Mouse (Mus musculus): Measurements from ENCODE around the gene Slc29a3. TPM values are rescaled to one million over a fixed set of nuclear protein-coding genes. Genes with fewer than 3 reads are reported as not detected.
"Not testable (repeated sequence)": the region's sequence is repeated elsewhere in the genome, so short reads cannot be mapped to it uniquely, and the experiment has no call there.

Gene Slc29a3
- polyA plus RNA-seq, 1 experiment: 1.6 TPM

- H3K4me3 ChIP-seq (replicated peaks): no peak overlapping the region
- TF ChIP-seq FLI1 (IDR thresholded peaks at IDR 0.05; ENCODE audit: low read length) (no peak), GATA1 (IDR thresholded peaks at IDR 0.05; ENCODE audit: borderline replicate concordance, low read length) (no peak)
- peaks cover 53% of the 10 kb centered on the region for H3K9me3 ChIP-seq
- no peaks in the 10 kb centered on the region for H3K4me1 ChIP-seq
- no peaks in the 10 kb centered on the region for H3K27me3 ChIP-seq (replicated peaks)
- peaks cover 57% of the 10 kb centered on the region for H3K36me3 ChIP-seq (replicated peaks; ENCODE audit: low read length)
Measured at GRCm38 (mm10) chr10:60716449-60716848, 36.1 kb downstream of the Slc29a3 start.

DNA sequence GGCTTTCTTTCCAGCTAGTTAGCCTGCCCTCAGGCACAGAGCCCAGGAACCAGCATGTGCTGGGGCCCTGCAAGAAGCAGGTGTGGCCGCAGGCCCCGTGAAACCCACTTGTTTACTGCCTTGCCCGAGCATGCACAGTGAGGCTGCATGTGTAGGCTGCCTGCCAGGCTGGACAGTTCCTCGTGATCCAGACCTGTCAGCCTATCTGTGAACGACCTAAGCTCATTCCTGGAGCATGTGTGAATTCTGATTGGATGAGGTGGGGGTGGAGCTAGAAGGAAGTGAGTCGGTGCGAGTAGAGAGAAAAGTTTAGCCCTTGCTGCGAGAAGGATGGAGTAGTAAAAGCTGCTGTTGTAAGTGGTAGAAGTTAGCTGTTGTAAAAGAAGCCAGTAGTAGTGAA lies 40.3 kb downstream of the Slc29a3 start:
- H3K4me1 ChIP-seq; H3K4me3 ChIP-seq (replicated peaks): not testable (repeated sequence)
- H3K36me3 ChIP-seq (replicated peaks; ENCODE audit: low read length): peaks cover 33% of the 10 kb centered on the region
- peaks cover 62% of the 10 kb centered on the region for H3K9me3 ChIP-seq
- H3K27me3 ChIP-seq (replicated peaks): peaks cover 20% of the 10 kb centered on the region

GRCm38 (mm10) chr10:60708837-60709236 lies 43.8 kb downstream of the Slc29a3 start:
- Histone ChIP-seq H3K4me1 (peaks cover 8% of the 10 kb centered on the region), H3K4me3 (replicated peaks) (no peak overlapping the region), H3K27me3 (replicated peaks) (peaks cover 37% of the 10 kb centered on the region), H3K9me3 (peaks cover 36% of the 10 kb centered on the region), H3K36me3 (replicated peaks; ENCODE audit: low read length) (peaks cover 7% of the 10 kb centered on the region)
- TF ChIP-seq FLI1 (IDR thresholded peaks at IDR 0.05; ENCODE audit: low read length): no peak
- no peak for TF ChIP-seq GATA1 (IDR thresholded peaks at IDR 0.05; ENCODE audit: borderline replicate concordance, low read length)

DNA sequence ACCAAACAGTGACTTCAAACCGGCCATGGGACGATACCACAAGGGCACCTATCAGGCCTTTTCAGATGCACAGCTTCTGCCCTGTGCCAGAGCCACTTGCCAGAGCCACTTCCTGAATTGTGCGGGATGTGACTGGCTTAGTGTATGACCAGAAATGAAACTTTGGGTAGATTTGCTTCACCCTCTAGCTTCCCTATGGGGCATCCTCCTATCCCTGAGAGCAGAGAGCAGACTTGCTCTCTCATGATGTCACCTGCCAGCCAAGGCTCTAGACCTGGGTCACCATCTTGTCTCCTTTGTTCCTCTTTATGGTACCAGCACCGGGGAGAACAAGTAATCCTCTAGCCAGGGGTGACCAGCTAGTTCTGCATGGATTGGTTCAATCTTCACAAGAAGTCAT lies 46.3 kb downstream of the Slc29a3 start:
- TF ChIP-seq FLI1 (IDR thresholded peaks at IDR 0.05; ENCODE audit: low read length): no peak
- TF ChIP-seq GATA1 (IDR thresholded peaks at IDR 0.05; ENCODE audit: borderline replicate concordance, low read length): no peak
- Histone ChIP-seq H3K9me3 (peaks cover 15% of the 10 kb centered on the region; the same call in 1 of the 2 replicates), H3K4me1 (peaks cover 8% of the 10 kb centered on the region), H3K36me3 (replicated peaks; ENCODE audit: low read length) (no peaks in the 10 kb centered on the region), H3K27me3 (replicated peaks) (peaks cover 43% of the 10 kb centered on the region), H3K4me3 (replicated peaks) (no peak overlapping the region)

- Histone ChIP-seq H3K4me3 (replicated peaks) (no peak overlapping the region), H3K4me1 (peaks cover 8% of the 10 kb centered on the region)
- TF ChIP-seq FLI1 (IDR thresholded peaks at IDR 0.05; ENCODE audit: low read length): no peak
- no peak for TF ChIP-seq GATA1 (IDR thresholded peaks at IDR 0.05; ENCODE audit: borderline replicate concordance, low read length)
Measured at GRCm38 (mm10) chr10:60705134-60705533, 47.5 kb downstream of the Slc29a3 start.

GRCm38 (mm10) chr10:60697775-60698174 lies 54.8 kb downstream of the Slc29a3 start:
- TF ChIP-seq FLI1 (IDR thresholded peaks at IDR 0.05; ENCODE audit: low read length) (no peak), GATA1 (IDR thresholded peaks at IDR 0.05; ENCODE audit: borderline replicate concordance, low read length) (no peak)

More at GRCm38 (mm10) chr10:60705134-60705533, 47.5 kb downstream of the Slc29a3 start:
- H3K36me3 ChIP-seq (replicated peaks; ENCODE audit: low read length): no peaks in the 10 kb centered on the region
- peaks cover 9% of the 10 kb centered on the region; the same call in 1 of the 2 replicates for H3K9me3 ChIP-seq
- H3K27me3 ChIP-seq (replicated peaks): peaks cover 51% of the 10 kb centered on the region

DNA sequence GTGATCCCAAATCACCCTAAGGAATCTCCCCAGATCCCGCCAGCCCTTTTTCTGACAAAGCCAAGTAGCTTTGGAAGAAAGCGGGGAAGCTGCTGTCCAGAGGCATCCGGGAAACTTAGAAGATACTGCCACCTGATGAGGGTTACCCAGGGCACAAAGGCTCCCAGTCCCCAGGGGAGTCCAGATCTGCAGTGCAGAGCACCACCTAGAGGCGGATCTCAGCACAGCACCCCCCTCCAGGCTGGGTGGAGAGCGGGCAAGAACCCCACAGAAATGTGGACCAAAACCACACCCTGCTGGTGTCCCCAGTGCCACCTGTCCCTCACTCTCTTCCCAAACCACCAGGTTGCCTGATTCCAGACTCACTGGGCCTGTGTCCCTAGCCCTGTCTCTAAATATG lies 55.6 kb downstream of the Slc29a3 start:
- TF ChIP-seq FLI1 (IDR thresholded peaks at IDR 0.05; ENCODE audit: low read length): no peak
- TF ChIP-seq GATA1 (IDR thresholded peaks at IDR 0.05; ENCODE audit: borderline replicate concordance, low read length): no peak
- peaks cover 63% of the 10 kb centered on the region for H3K27me3 ChIP-seq (replicated peaks)
- no peaks in the 10 kb centered on the region for H3K36me3 ChIP-seq (replicated peaks; ENCODE audit: low read length)
- no peaks in the 10 kb centered on the region; the same call in 1 of the 2 replicates for H3K4me1 ChIP-seq
- H3K9me3 ChIP-seq: no peaks in the 10 kb centered on the region
- no peak overlapping the region for H3K4me3 ChIP-seq (replicated peaks)

More at GRCm38 (mm10) chr10:60697775-60698174, 54.8 kb downstream of the Slc29a3 start:
- H3K4me1 ChIP-seq: no peaks in the 10 kb centered on the region; the same call in 1 of the 2 replicates
- H3K9me3 ChIP-seq: no peaks in the 10 kb centered on the region
- peaks cover 60% of the 10 kb centered on the region for H3K27me3 ChIP-seq (replicated peaks)
- no peak overlapping the region for H3K4me3 ChIP-seq (replicated peaks)
- H3K36me3 ChIP-seq (replicated peaks; ENCODE audit: low read length): no peaks in the 10 kb centered on the region

DNA sequence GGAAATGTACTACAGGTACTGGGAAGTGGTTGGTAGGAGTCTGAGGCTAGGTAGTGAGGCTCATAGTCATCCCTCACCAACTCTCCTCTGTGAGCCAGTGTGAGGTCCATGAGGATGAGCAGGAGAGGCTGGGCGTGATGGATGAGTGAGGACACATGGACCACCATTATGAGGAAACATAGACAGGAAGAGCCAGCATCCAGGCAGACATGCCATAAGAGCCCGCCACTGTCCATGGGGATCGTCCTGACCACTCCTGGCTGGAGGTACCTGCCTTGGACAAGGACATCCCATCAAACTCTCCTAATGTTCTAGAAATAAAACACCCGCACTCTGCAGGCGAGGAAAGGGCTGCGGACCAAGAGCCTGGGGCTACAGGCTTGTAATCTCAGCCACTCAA lies 56.2 kb downstream of the Slc29a3 start, which contains the start of gene Cdh23:
Cdh23 (minus strand) TSS at position 101 of the 400 bp plus-strand sequence.
- no peak within 1 kb of the TSS for H3K4me3 ChIP-seq (replicated peaks)
- no peaks in the 10 kb centered on the region for H3K9me3 ChIP-seq
- H3K36me3 ChIP-seq (replicated peaks; ENCODE audit: low read length): no peaks in the 10 kb centered on the region
- TF ChIP-seq GATA1 (IDR thresholded peaks at IDR 0.05; ENCODE audit: borderline replicate concordance, low read length): no peak
- TF ChIP-seq FLI1 (IDR thresholded peaks at IDR 0.05; ENCODE audit: low read length): no peak
- H3K4me1 ChIP-seq: peaks cover 4% of the 10 kb centered on the region; the same call in 1 of the 2 replicates
- H3K27me3 ChIP-seq (replicated peaks): peaks cover 63% of the 10 kb centered on the region

DNA sequence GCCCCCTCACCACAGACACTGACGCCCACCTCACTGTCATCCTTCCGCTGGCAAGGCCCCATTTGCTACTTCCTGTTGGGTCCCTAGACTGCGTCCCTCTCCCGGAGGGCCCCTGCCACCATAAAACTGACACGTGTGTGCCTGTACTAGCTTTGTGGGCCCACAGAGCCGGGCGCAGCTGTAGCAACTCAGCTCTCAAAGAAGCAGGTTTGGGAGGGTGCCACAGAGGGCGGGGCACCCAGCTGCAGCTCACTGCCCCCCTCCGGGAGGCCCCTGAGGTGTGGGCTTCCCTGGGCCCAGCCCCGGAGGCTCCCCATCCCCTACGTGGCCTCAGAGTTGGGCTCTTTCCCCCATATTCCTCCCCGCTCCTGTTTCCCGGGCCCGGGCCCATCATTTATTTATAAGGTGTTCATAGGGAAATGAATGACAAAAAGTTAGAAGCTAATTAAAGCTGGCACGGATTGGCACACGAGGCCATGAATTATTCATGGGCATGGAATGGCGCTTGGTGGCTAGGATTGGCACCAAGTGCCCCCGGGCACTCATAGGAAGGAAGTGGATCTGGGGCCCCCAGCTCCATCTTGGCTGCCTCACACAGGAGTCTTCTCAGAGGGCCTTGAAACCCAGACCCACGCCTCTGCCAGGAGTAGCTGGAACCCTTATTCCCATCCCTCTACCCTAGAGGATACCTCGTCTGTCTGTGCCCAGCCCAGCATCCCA lies 60.8 kb downstream of the Slc29a3 start:
- Histone ChIP-seq H3K36me3 (replicated peaks; ENCODE audit: low read length) (no peaks in the 10 kb centered on the region), H3K9me3 (no peaks in the 10 kb centered on the region), H3K27me3 (replicated peaks) (peaks cover 67% of the 10 kb centered on the region), H3K4me3 (replicated peaks) (no peak overlapping the region), H3K4me1 (peaks cover 26% of the 10 kb centered on the region)
- no peak for TF ChIP-seq FLI1 (IDR thresholded peaks at IDR 0.05; ENCODE audit: low read length)
- TF ChIP-seq GATA1 (IDR thresholded peaks at IDR 0.05; ENCODE audit: borderline replicate concordance, low read length): no peak

- Histone ChIP-seq H3K4me1 (peaks cover 35% of the 10 kb centered on the region), H3K36me3 (replicated peaks; ENCODE audit: low read length) (no peaks in the 10 kb centered on the region), H3K4me3 (replicated peaks) (no peak overlapping the region), H3K9me3 (no peaks in the 10 kb centered on the region), H3K27me3 (replicated peaks) (peaks cover 69% of the 10 kb centered on the region)
- TF ChIP-seq FLI1 (IDR thresholded peaks at IDR 0.05; ENCODE audit: low read length): no peak
- no peak for TF ChIP-seq GATA1 (IDR thresholded peaks at IDR 0.05; ENCODE audit: borderline replicate concordance, low read length)
Measured at GRCm38 (mm10) chr10:60690960-60691359, 61.6 kb downstream of the Slc29a3 start.

Data from megakaryocyte, embryonic 14.5 days (primary cell).